Mouse (Mus musculus): ENCODE measurements around the gene Zfp804b.
"Not testable (repeated sequence)": the region's sequence is repeated elsewhere in the genome, so short reads cannot be mapped to it uniquely, and the experiment has no call there.

Gene Zfp804b

DNA sequence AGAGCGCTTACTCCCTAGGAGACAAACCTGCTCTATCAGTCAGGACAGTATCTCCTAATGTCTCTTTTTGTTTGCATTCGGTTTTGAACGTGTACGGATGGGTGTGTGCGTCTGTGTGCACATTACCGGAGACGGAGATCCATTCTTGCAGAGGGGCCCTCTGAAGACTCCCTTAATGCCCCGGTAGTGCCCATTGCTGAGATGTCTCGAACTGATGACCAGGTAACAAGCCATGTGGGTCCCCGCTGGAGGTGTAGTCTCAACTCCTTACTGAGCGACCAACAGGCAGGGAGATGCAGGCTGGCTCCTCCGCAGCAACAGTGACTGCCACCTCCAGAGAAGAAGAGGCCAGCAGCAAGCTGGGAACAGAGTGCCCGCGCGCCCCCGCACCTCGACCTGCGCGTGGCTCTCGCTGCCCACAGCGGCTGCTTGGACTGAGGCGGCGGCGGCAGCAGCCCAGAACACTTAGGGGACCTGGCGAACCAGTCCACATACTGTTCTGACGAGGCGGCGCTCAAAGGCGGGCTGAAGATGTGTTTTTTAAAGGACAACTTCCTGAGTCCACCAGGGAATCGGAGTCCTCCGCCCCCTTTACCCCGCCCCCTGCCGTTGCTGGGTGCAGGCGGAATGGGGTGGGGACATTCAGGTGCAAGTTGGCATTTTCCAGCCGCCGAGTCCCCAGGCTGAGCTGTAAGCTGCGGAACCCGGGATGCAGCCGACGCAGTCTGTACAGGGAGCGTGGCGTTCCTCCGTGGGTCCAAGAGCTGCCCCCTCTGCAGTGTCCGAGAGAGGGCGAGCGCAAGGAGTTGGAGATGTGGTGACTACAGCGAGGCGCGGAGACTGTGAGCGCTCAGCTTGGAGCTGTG is at the start of gene Zfp804b:
Gene Zfp804b, minus strand, starts transcription at position 612 of the 866 bp plus-strand sequence.
- no peak for DNase-seq

- DNase-seq: not testable (repeated sequence)
These were observed 20.1 kb upstream of the Zfp804b start for GRCm38 (mm10) chr5:7364616-7365015.

DNA sequence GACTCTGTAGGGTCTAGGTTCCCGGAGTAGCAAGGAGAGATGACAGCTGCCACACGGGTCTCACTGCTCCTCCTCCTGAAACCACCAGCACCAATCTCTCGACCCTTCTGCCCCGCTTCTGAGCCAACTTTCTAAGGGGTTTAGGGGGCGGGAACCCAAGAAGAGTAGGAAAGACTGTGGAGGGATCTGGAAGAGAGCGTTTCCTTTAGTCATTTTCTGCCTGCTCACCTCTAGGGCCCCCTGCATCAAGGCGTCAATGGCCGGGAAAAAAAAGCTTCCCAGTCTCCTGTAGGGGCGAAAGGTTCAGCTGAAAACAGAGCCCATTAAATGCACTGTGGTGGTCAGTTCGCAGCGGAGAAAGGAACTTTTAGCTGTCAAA is 444 bp upstream of the Zfp804b start:
- no peak for DNase-seq

- no peak for DNase-seq
These were observed 19.0 kb downstream of the Zfp804b start for GRCm38 (mm10) chr5:7325594-7325993.

DNA sequence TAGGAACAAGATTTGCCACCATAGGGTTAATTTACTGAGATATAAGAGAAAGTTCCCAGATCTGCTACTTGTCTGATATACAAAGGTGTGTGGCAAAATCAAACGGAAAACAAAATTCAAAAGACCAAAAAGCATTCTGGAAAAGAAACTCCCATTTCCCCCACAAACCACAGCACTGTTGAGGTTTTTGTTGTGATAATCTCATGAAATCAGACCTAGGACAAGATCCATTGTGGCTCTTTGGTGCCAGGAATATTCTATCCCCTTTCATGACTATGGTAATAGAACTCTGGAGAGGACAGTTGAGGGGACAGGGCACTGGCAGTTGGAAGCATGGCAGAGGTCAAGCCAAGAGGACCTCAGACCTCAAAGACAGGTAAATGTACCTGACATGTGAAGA is 40.7 kb downstream of the Zfp804b start, which contains the start of gene Tex47:
Gene Tex47, plus strand, starts transcription at position 301 of the 400 bp plus-strand sequence.
- no peak for DNase-seq

DNA sequence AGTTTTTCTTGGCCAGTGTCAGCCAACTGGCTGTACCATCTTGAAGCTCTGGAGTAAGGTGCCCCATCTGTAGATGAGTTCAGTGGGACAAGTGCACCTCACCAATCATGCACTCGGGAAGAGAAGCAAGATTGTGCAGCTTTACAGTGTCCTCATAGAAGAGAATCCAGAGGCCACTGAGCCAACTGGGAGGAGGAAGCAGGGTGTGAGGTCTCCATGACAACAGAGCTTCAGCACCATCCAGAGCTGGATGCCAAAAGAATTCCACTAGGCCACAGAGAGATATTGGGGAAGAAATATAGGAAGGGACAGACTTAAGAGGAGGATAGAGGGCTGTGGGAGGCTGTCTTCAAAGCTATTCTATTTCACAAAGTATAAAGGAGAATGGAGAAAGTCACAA is 41.6 kb downstream of the Zfp804b start:
- DNase-seq: no peak

- no peak for DNase-seq
These were observed 60.2 kb downstream of the Zfp804b start for GRCm38 (mm10) chr5:7284336-7284735.

DNA sequence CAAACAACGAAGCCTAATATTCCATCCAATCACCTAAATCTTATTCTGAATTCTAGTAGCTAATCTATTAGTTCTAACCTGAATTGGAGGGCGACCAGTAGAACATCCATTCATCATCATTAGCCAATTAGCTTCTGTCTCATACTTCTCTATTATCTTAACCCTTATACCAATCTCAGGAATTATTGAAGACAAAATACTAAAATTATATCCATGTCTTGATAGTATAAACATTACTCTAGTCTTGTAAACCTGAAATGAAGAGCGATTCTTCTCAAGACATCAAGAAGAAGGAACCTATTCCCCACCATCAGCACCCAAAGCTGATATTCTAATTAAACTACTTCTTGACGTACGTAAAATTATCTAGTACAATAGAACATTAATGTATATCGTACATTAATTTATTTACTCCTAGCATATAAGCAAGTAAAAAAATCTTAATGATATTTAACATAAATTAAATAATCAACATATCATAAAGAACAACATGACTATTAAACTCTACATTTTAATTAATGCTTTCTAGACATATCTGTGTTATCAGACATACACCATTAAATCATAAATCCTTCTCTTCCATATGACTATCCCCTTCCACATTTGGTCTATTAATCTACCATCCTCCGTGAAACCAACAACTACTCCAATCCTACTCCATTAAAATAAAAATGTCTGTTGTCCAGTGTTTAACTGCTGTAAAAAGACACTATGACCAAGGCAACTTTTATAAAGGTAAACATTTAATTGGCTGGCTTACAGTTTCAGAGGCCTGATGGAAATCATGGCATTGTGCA is 67.7 kb downstream of the Zfp804b start:
- DNase-seq: no peak

DNA sequence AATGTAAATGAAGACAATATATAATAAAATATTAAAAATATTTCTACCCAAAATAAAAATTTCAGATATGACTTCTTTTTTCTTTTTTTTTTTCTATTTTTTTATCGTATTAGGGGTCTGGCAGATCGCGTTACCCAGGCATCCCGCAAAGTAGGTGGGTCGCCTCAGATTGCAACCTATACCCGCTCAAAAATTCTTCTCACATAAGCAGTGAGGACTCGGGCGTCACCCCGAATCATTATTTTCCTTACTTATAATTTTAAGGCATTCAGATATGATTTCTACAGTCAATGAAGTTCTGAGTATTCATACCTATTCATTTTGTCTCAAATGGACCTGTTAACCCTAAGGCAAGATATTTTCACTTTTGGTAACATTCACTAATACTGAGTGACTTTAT is 167.0 kb downstream of the Zfp804b start:
- no peak for DNase-seq

DNA sequence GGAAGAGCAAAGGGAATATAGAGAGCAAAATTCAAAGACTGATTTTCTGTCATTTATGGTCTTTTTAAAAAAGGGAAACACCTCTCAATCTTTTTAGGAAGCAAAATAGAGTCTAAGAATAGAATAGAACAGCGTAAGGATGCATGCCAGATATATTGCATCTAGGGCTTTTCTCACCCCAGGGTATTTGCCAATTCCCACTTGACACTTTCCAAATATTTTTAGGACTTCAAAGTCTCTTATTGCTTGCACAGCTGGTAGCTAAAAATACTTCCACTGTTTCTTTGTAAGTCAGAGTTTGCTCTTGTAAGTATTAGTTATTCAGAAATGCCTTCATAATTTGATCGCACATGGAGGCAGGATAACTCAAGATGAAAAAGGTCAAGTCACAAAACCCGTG is 204.9 kb downstream of the Zfp804b start:
- DNase-seq: no peak

GRCm38 (mm10) chr5:7102387-7102786 is 242.2 kb downstream of the Zfp804b start:
- DNase-seq: no peak

DNA sequence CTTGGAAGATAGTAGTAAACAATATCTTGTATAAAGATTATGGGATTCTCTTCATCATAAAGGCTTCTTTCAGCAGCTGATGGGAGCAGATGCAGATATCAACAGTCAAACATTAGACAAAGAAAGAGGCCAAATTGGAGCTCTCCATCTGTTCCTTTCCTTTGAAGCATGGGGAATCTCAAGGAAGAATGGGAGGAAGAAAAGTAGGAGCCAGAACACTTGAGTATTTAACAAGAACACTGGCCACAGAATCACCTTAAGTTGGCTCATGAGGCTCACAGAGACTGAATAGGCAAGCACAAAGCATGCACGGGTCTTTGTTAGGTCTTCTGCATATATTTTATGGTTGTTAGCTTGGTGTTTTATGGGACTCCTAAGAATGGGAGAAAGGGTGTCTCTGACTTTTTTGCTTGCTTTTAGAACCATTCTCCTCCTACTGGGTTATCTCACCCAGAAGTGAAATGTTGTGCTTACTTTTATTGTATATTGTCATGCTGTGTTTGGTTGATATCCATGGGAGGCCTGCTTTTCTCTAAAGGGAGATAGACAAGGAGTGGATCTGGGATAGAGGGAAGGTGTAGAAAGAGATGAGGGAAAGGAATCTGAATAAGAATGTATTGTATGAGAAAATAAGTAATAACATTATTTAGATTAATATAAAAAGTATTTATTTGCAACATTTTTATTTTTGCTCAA is 270.5 kb downstream of the Zfp804b start:
- DNase-seq: no peak

DNA sequence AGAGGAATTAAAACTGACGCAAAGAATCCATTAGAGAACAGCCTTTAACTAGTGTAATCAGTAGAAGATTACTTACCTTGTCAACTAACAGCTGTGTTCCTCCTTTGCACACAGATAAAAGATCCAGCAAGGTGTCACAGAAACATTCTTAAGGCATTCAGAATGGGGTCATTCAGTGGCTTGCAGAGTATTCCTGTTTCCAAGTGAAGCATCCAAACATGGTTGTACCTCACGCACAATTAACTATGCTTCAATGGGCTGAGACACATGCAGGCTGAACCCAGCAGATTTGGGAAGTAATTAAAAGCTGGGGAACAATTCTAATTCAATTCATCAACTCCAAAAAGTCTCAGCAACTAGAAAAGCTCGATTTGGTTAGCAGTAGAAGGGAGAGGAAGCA is 337.1 kb downstream of the Zfp804b start:
- no peak for DNase-seq

DNA sequence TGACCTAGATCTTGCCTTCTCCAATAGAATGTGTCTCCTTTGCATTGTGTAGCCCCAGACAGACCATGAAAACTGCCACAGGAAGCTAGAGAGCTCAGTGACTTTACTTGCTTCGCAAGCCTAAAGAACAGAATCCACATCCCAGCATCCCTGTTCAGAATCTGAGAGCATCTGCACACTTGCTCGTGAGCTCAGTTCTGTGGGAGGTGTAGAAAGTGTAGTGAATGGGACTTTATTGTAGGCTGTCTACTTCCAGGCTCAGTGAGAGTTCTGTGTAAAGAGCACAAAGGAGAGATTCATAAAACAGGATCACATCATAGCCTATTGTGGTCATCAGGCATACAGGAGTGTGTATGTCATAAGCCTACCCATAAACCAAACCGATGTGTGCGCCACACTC is 360.6 kb downstream of the Zfp804b start:
- DNase-seq: no peak

GRCm38 (mm10) chr5:6934837-6935236 is 409.7 kb downstream of the Zfp804b start:
- DNase-seq: no peak

DNA sequence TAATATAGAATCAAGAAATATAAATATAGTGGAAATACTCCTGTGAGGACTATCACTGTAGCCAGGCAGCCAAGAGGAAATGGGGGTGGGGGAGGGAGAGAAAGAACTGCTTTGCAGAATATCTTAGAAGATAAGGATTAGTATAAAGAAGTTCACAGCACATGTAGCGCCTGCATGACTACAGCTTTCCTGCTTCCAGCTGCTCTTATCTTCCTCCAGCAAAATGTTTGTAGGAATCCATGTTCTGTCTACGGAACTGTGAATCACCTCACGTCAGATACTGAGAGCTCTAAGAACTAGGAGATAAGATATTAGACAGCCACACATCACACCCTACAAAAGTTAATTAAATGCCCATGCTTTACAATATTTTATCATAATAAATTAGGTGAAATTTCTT is 433.3 kb downstream of the Zfp804b start:
- no peak for DNase-seq

- DNase-seq: no peak
These were observed 463.2 kb downstream of the Zfp804b start for GRCm38 (mm10) chr5:6881396-6881795.

GRCm38 (mm10) chr5:6871566-6871965 is 473.0 kb downstream of the Zfp804b start:
- DNase-seq: no peak

DNA sequence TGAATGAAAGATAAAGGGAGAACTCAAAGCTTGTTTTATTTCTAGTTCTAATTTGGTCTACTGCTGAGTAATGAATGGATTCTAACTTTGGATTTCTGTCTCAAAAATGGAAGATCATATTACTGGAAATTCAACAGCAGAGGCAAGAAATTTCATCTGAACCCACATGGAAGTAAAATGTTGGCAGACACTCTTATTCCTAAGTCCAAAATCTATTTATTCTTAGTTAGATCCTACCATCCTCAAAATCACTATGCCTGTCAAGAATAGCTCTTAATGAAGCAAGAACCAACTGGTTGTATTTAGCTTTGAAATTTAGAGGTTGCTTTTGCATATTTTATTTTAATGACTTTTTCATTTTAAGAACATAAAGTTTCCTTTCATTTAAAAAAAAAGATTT is 473.6 kb downstream of the Zfp804b start:
- no peak for DNase-seq

DNA sequence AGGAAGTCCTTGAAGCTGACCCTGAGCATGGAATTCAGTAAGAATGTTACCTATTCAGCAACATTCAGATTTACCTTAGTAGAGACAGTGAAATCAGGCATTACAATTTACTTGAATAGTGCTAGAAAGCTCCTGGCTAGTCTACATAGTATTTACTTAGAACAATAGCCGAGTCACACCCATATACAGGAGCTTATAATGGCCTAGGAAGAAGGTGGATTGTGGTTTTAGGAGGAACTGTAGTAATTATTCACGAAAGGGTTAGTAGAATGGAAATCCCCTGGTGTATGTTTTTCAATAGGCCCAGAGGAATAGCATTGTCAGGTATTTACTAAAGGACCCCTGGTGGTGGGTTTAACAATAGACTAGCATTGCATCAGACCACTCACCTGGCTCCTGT is 549.2 kb downstream of the Zfp804b start:
- no peak for DNase-seq

GRCm38 (mm10) chr5:6769357-6769892 is 575.1 kb downstream of the Zfp804b start:
- DNase-seq: no peak

Measured in B cell, adult 2 months (primary cell).